In the genomic region with DNA sequence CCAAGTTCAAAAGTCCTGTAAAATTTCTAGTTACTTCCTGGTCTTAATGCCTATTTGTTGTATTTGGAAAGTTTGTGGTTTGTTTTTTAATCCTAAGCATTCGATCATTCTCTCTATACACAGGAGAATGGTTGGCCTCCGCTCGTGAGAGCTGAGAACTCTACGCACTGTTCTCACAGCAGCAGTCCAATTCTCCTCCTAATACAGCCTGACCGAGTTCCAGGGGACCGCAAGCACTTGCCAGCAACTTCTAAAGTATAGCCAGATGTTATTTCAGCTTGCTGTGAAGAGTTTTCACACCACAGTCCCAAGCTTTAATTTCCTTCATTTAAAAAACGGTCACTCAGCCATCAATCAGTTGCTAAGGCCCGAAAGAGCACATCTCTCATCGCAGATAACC, we compare ENCODE assay signal across 14 mouse cellular contexts.
DNase-seq lines count a peak whose midpoint lies in the region; ATAC-seq and TF ChIP-seq lines count a peak whose summit lies in the region.
"Had no signal": no experiment of that assay in that cellular context is flagged by ENCODE, and none has a peak within 500 bp of the region (broad histone marks: within the 10 kb centered on the region; RNA-seq: fewer than 3 reads in every experiment).

No protein-coding gene starts in this region.

- no peak overlapping the region for H3K4me2 ChIP-seq in kidney, postnatal 0 days (ENCODE audit: low read length)
- no peak overlapping the region for H3K4me2 ChIP-seq in limb, embryonic 14.5 days (replicated peaks; ENCODE audit: low read depth, low read length, severe bottlenecking)
- H3K4me2 ChIP-seq: liver, embryonic 15.5 days had no signal

- no peak overlapping the region for H3K4me3 ChIP-seq in kidney, postnatal 0 days (replicated peaks; ENCODE audit: low read depth, low read length)
- H3K4me3 ChIP-seq in brown adipose tissue, adult 24 weeks (ENCODE audit: insufficient read depth, low read depth, low read length): no peak overlapping the region
- H3K4me3 ChIP-seq in limb, embryonic 14.5 days (replicated peaks; ENCODE audit: low read length): no peak overlapping the region
- H3K4me3 ChIP-seq: hindbrain, embryonic 10.5 days; liver, embryonic 15.5 days; midbrain, embryonic 10.5 days had no signal

- DNase-seq in kidney, postnatal 0 days (ENCODE audit: low spot score): peak; percentile 20
- no peak for DNase-seq in kidney, adult 9 months
- peak; percentile 42 for DNase-seq in gastrocnemius, postnatal 25 days
- peak; percentile 60 for DNase-seq in limb, embryonic 14.5 days (ENCODE audit: low spot score)
- DNase-seq in adrenal gland, adult (ENCODE audit: inconsistent age in 2 of 2, low spot score in 1 of 2): no peak
- DNase-seq in retina, embryonic 14.5 days (ENCODE audit: low spot score): no peak
- no peak for DNase-seq in embryo, embryonic 11 days
- DNase-seq: cerebellum, adult 18-20 months had no signal

- H3K9ac ChIP-seq in kidney, postnatal 0 days (ENCODE audit: low read depth, low read length): no peak overlapping the region
- H3K9ac ChIP-seq in limb, embryonic 14.5 days (ENCODE audit: low read depth, low read length, severe bottlenecking): no peak overlapping the region
- H3K9ac ChIP-seq: liver, embryonic 15.5 days had no signal

- H3K4me1 ChIP-seq in kidney, postnatal 0 days (replicated peaks; ENCODE audit: insufficient read depth, low read length): no peaks in the 10 kb centered on the region
- no peaks in the 10 kb centered on the region for H3K4me1 ChIP-seq in brown adipose tissue, adult 24 weeks (ENCODE audit: control insufficient read depth, insufficient read depth, insufficient read length, low read length)
- H3K4me1 ChIP-seq in limb, embryonic 14.5 days (ENCODE audit: control insufficient read depth, insufficient read depth, low read length): peaks cover 4% of the 10 kb centered on the region
- H3K4me1 ChIP-seq: hindbrain, embryonic 10.5 days; liver, embryonic 15.5 days; midbrain, embryonic 10.5 days had no signal

- H3K27me3 ChIP-seq in kidney, postnatal 0 days (ENCODE audit: insufficient read depth, low read length): no peaks in the 10 kb centered on the region
- H3K27me3 ChIP-seq in limb, embryonic 14.5 days (ENCODE audit: control insufficient read depth, insufficient read depth, low read length): no peaks in the 10 kb centered on the region
- H3K27me3 ChIP-seq: liver, embryonic 15.5 days had no signal

- H3K9me3 ChIP-seq in kidney, postnatal 0 days (replicated peaks; ENCODE audit: low read length): no peaks in the 10 kb centered on the region
- H3K9me3 ChIP-seq in limb, embryonic 14.5 days (ENCODE audit: control insufficient read depth, low read length): no peaks in the 10 kb centered on the region
- H3K9me3 ChIP-seq: G1E; hindbrain, embryonic 10.5 days; liver, embryonic 15.5 days; midbrain, embryonic 10.5 days had no signal

- 60% methylated on average over 9 of the region's 9 CpGs for WGBS in kidney, postnatal 0 days
- 42% methylated on average over 9 of the region's 9 CpGs for WGBS in limb, embryonic 14.5 days

- no peak overlapping the region for H3K27ac ChIP-seq in kidney, postnatal 0 days
- H3K27ac ChIP-seq in brown adipose tissue, adult 24 weeks (replicated peaks; ENCODE audit: low read depth, low read length): peak overlapping the region; percentile 12; the same call in 1 of the 2 replicates
- H3K27ac ChIP-seq in limb, embryonic 14.5 days (replicated peaks; ENCODE audit: low read depth, low read length): no peak overlapping the region
- H3K27ac ChIP-seq: hindbrain, embryonic 10.5 days; liver, embryonic 15.5 days; midbrain, embryonic 10.5 days had no signal

- no peaks in the 10 kb centered on the region for H3K36me3 ChIP-seq in kidney, postnatal 0 days (ENCODE audit: insufficient read depth, low read length)
- H3K36me3 ChIP-seq in limb, embryonic 14.5 days (ENCODE audit: control insufficient read depth, insufficient read depth, low read length): no peaks in the 10 kb centered on the region
- H3K36me3 ChIP-seq: G1E; hindbrain, embryonic 10.5 days; liver, embryonic 15.5 days; midbrain, embryonic 10.5 days had no signal

- no peak for TF ChIP-seq POLR2A in limb, embryonic 14.5 days (IDR thresholded peaks at IDR 0.05; ENCODE audit: borderline replicate concordance, extremely low read depth, insufficient read depth, insufficient read length)

- no peak for TF ChIP-seq CTCF in kidney, postnatal 0 days (IDR thresholded peaks at IDR 0.05; ENCODE audit: low read depth)

- no peak for ATAC-seq in kidney, postnatal 0 days (replicated peaks; ENCODE audit: low FRiP score, low read depth)
- ATAC-seq in limb, embryonic 14.5 days (ENCODE audit: low FRiP score, low read depth): peak; percentile 68; the same call in 1 of the 2 replicates
- ATAC-seq: intestine, postnatal 0 days had no signal

Comparison
In these comparisons a context has a peak if more than half of its experiments do, and no peak if none do; other contexts are left out.
1. DNase-seq: peak in kidney, postnatal 0 days (single experiment), gastrocnemius, postnatal 25 days (single experiment) and limb, embryonic 14.5 days (single experiment); none in kidney, adult 9 months (single experiment), adrenal gland, adult (0 of 2), retina, embryonic 14.5 days (single experiment) and embryo, embryonic 11 days (single experiment).